Mouse (Mus musculus) myocyte (in vitro differentiated cells): Measurements from ENCODE around the gene Anks1b. TPM values are rescaled to one million over a fixed set of nuclear protein-coding genes. Genes with fewer than 3 reads are reported as not detected.

Source experiments
- H3K27me3 ChIP-seq: one replicate; pipeline ENCODE4 v1.6.1; 2011; ENCODE audit not compliant: control insufficient read depth, insufficient read depth, insufficient read length
- H3K36me3 ChIP-seq: one replicate; pipeline ENCODE4 v1.6.1; 2011; ENCODE audit not compliant: control insufficient read depth, insufficient read depth
- H3K4me2 ChIP-seq: one replicate; pipeline ENCODE4 v1.6.1; 2011; ENCODE audit warnings: low read depth, control low read depth
- H3K4me3 ChIP-seq: one replicate; pipeline ENCODE4 v1.5.1; 2011; ENCODE audit warnings: mild to moderate bottlenecking, control low read depth, moderate library complexity
- H3K79me2 ChIP-seq: one replicate; pipeline ENCODE4 v1.6.1; 2011; ENCODE audit not compliant: control insufficient read depth, insufficient read depth
- H3ac ChIP-seq: one replicate; pipeline ENCODE4 v1.6.1; 2011; ENCODE audit not compliant: control insufficient read depth, insufficient read length
- CEBPB ChIP-seq: IDR thresholded peaks from 2 replicates; pipeline ENCODE4 v1.6.1; 2011; ENCODE audit warnings: mild to moderate bottlenecking, moderate library complexity; ENCODE audit not compliant: poor library complexity, insufficient read depth, severe bottlenecking
- E2F4 ChIP-seq: IDR thresholded peaks from one replicate; pipeline ENCODE4 v1.6.1; 2011; ENCODE audit warnings: mild to moderate bottlenecking, control low read depth, moderate library complexity; ENCODE audit not compliant: insufficient read depth
- MAX ChIP-seq: IDR thresholded peaks from one replicate; pipeline ENCODE4 v1.6.1; 2011; ENCODE audit warnings: low read depth, mild to moderate bottlenecking, control low read depth
- MYOD1 ChIP-seq, 3 experiments: IDR thresholded peaks; one replicate each; pipeline ENCODE4 v1.6.1; 2011; ENCODE audit warnings: control low read depth in 2 of 3, low read depth in 2 of 3, mild to moderate bottlenecking in 2 of 3, moderate library complexity in 1 of 3; ENCODE audit not compliant: insufficient read length in 2 of 3, control insufficient read depth in 1 of 3
- MYOG ChIP-seq, 3 experiments: IDR thresholded peaks; one replicate each; pipeline ENCODE4 v1.6.1; 2011; ENCODE audit warnings: control low read depth in 2 of 3, low read depth in 2 of 3, mild to moderate bottlenecking in 2 of 3; ENCODE audit not compliant: insufficient read length in 2 of 3, control insufficient read depth in 1 of 3, insufficient read depth in 1 of 3
- POLR2A ChIP-seq: IDR thresholded peaks from one replicate; pipeline ENCODE4 v1.6.1; 2011; ENCODE audit warnings: low read depth, mild to moderate bottlenecking, control low read depth, moderate library complexity; ENCODE audit not compliant: insufficient read length
- POLR2AphosphoS2 ChIP-seq: IDR thresholded peaks from one replicate; pipeline ENCODE4 v1.6.1; 2011; ENCODE audit warnings: low read depth, control low read depth; ENCODE audit not compliant: insufficient read length
- REST ChIP-seq: IDR thresholded peaks from one replicate; pipeline ENCODE4 v1.6.1; 2011; ENCODE audit warnings: mild to moderate bottlenecking, control low read depth, moderate library complexity; ENCODE audit not compliant: insufficient read depth, insufficient read length
- SRF ChIP-seq: IDR thresholded peaks from one replicate; pipeline ENCODE4 v1.6.1; 2011; ENCODE audit warnings: low read depth; ENCODE audit not compliant: control insufficient read depth, insufficient read length
- TCF12 ChIP-seq: IDR thresholded peaks from one replicate; pipeline ENCODE4 v1.6.1; 2011; ENCODE audit warnings: mild to moderate bottlenecking, control low read depth; ENCODE audit not compliant: poor library complexity, insufficient read depth, severe bottlenecking
- TCF3 ChIP-seq: IDR thresholded peaks from one replicate; pipeline ENCODE4 v1.6.1; 2011; ENCODE audit warnings: low read depth, control low read depth; ENCODE audit not compliant: insufficient read length
- USF1 ChIP-seq: IDR thresholded peaks from one replicate; pipeline ENCODE4 v1.6.1; 2011; ENCODE audit warnings: low read depth, mild to moderate bottlenecking, control low read depth, moderate library complexity
- polyA plus RNA-seq: library from polyadenylated mRNA; unstranded; fragments of >200 nt; fragmentation: generic; extraction: Trizol; gene quantifications from one replicate; pipeline ENCODE4 v1.2.1, GENCODE M21; 2012; ENCODE audit warnings: missing spikeins

The Anks1b gene
- polyA plus RNA-seq, 1 experiment, result 0.13 TPM

DNA sequence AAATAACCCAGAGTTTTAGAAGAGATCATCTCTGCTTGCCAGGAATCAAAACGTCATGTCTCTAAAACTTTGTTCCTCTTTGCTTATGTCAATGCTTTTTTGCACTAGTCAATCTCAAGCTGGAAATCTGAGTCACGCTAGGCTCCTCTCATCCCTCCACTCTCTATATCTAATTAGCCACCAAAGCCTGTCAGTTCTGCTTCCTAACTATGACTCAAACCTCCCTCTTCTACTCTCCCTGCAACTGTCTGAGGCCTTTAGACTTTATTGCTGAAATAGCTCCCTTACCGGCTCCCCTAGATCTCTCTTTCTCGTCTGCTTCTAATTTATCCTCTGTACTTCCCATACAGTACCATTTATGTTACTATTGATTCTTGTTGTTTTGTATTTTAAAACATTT, 456.5 kb downstream of the Anks1b start:
- no peaks in the 10 kb centered on the region for H3K79me2 ChIP-seq
- TF ChIP-seq MYOG (IDR thresholded peaks at IDR 0.05; ENCODE audit: control insufficient read depth in 1 of 3, insufficient read depth in 1 of 3, insufficient read length in 2 of 3, low read depth in 2 of 3) (no peak), USF1 (no peak), MYOD1 (IDR thresholded peaks at IDR 0.05; ENCODE audit: control insufficient read depth in 1 of 3, insufficient read length in 2 of 3, low read depth in 2 of 3) (no peak), POLR2AphosphoS2 (no peak), TCF12 (no peak), REST (no peak), TCF3 (no peak), E2F4 (no peak), CEBPB (no peak), SRF (no peak), POLR2A (no peak), MAX (no peak)
- no peaks in the 10 kb centered on the region for H3K27me3 ChIP-seq
- H3K36me3 ChIP-seq, result no peaks in the 10 kb centered on the region
- no peak overlapping the region for H3K4me2 ChIP-seq
- no peak overlapping the region for H3K4me3 ChIP-seq
- no peak overlapping the region for H3ac ChIP-seq

DNA sequence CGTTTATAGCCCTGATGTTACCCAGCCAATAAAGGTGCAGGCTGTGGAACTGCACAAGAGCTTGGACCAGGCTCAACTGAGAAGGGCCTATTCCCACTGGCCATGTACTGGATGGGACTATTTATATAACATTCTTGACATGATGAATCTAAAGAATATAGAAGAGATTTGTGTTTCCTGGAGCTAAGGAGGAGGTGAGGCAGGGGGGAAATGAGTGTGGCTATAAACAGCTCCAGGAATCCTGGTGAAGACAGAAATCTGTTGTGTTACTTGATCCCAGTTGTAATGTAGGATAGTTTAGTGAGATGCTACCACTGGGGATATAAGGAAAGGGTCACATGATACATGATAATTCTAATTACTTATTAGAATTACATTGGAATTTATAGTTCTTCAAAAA, 472.1 kb downstream of the Anks1b start:
- no peaks in the 10 kb centered on the region for H3K79me2 ChIP-seq
- no peak for TF ChIP-seq TCF3

DNA sequence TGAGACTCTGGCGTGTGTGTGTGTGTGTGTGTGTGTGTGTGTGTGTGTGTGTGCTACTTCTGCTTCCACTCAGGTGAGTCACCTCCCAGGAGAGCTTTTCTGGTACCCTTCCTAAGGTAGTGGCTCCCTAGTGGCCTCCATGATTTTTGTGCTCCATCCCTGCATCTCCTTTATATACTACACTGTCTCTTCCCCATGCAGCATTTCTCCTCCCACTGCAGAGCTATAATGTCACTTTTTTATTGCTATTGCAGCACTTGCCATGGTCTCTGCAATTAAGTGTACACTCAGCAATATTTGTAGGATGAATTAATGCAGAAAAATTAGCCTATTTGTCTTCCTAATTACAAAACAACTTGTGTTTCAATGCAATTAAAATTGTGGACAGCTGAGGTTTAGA, 482.9 kb downstream of the Anks1b start:
- Histone ChIP-seq H3K36me3 (no peaks in the 10 kb centered on the region), H3K79me2 (no peaks in the 10 kb centered on the region), H3K4me2 (no peak overlapping the region), H3ac (no peak overlapping the region), H3K4me3 (no peak overlapping the region), H3K27me3 (no peaks in the 10 kb centered on the region)
- TF ChIP-seq USF1 (no peak), SRF (no peak), TCF12 (no peak), POLR2A (no peak), CEBPB (no peak), REST (no peak), E2F4 (no peak), MYOG (IDR thresholded peaks at IDR 0.05; ENCODE audit: control insufficient read depth in 1 of 3, insufficient read depth in 1 of 3, insufficient read length in 2 of 3, low read depth in 2 of 3) (no peak), MAX (no peak)

More for the DNA sequence above, 472.1 kb downstream of the Anks1b start:
- no peak overlapping the region for H3ac ChIP-seq
- no peaks in the 10 kb centered on the region for H3K36me3 ChIP-seq
- no peak overlapping the region for H3K4me3 ChIP-seq
- no peaks in the 10 kb centered on the region for H3K27me3 ChIP-seq
- no peak overlapping the region for H3K4me2 ChIP-seq

DNA sequence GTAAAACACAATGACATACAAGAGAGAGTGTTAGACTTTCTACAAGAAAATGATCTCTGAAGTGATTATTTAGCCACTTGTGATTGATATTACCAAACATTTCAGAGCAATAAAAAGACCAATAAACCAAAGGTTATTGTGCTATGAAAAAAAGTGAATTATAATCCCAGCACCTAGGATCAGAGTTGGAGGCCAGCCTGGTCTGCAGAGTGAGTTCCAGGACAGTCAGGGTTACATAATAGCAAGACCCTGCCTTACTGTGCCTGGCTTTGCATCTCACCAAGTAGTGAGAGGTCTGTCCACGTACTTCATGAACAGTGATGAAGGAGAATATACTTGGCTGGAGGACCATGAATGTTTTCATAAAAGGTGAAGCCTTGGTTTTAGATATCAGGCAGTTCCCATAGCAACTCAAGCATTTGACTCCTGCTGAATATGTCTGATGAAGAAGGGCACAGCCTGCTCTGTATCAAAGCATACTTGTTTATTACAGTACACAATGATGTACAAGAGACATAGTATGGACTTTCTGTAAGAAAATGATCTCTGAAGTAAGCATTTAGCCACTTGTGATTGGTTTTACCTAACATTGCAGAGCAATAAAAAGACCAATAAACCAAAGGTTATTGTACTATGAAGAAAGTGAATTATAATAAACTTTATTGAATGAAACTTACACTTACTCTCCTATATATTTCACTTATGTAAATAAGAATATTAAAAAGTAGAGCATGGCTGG, 484.0 kb downstream of the Anks1b start:
- Histone ChIP-seq H3K4me2 (no peak overlapping the region), H3K79me2 (no peaks in the 10 kb centered on the region), H3K4me3 (no peak overlapping the region), H3K36me3 (no peaks in the 10 kb centered on the region), H3K27me3 (no peaks in the 10 kb centered on the region), H3ac (no peak overlapping the region)
- TF ChIP-seq CEBPB (no peak), SRF (no peak), MYOD1 (IDR thresholded peaks at IDR 0.05; ENCODE audit: control insufficient read depth in 1 of 3, insufficient read length in 2 of 3, low read depth in 2 of 3) (no peak), USF1 (no peak), TCF12 (no peak), POLR2A (no peak), MAX (no peak)

DNA sequence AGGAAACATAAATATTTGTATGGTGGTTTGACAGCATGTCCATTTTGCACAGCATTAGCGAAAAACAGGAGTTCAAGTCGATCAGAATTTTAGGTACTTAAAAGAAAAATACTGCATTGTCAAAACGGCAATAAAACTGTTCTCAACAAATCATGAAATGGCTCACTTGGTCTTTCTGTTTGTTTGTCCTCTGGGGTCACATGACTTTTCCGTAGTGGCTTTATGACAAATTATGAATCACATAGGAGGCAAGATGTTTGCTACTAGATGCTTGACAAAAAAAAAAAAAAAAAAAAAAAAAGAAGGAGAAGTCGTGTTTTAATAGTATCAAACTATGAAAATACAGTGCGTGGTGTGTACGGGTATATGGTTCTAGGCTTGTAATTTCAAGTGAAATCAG, 495.7 kb downstream of the Anks1b start:
- Histone ChIP-seq H3K27me3 (no peaks in the 10 kb centered on the region), H3K79me2 (no peaks in the 10 kb centered on the region), H3K36me3 (no peaks in the 10 kb centered on the region), H3K4me2 (peak overlapping the region; percentile 24), H3ac (no peak overlapping the region), H3K4me3 (no peak overlapping the region)
- TF ChIP-seq POLR2AphosphoS2 (no peak), USF1 (peak; percentile 90)
